Mouse (Mus musculus) hindbrain, postnatal 0 days (tissue): ENCODE results near the gene Fbxw2. TPM values are rescaled to one million over a fixed set of nuclear protein-coding genes. Genes with fewer than 3 reads are reported as not detected.

ENCODE experiments used
- ATAC-seq: fragments of 200-750 bp; cut with Nextera tagmentation; 2 replicates; pipeline ENCODE4 v1.8.0; 2017; ENCODE audit warnings: mild to moderate bottlenecking, moderate TSS enrichment, moderate library complexity
- DNase-seq: peaks from one replicate; pipeline ENCODE4 v3.0.0-alpha.2; 2015; ENCODE audit warnings: low spot score
- H3K27ac ChIP-seq: fragments of 300-500 bp; sonication (generic); 2 replicates; pipeline ENCODE4 v1.5.1; 2014; ENCODE audit warnings: mild to moderate bottlenecking
- H3K27me3 ChIP-seq: fragments of 300-500 bp; sonication (generic); 2 replicates; pipeline ENCODE4 v1.6.1; 2014; ENCODE audit warnings: low read length, mixed read lengths; ENCODE audit not compliant: insufficient read depth
- H3K36me3 ChIP-seq: fragments of 300-500 bp; sonication (generic); 2 replicates; pipeline ENCODE4 v1.6.1; 2014; ENCODE audit warnings: low read length, mixed read lengths; ENCODE audit not compliant: insufficient read depth
- H3K4me1 ChIP-seq: fragments of 300-500 bp; sonication (generic); 2 replicates; pipeline ENCODE4 v1.6.1; 2014; ENCODE audit warnings: antibody characterized with exemption, low read length, mixed read lengths; ENCODE audit not compliant: insufficient read depth
- H3K4me2 ChIP-seq: fragments of 300-500 bp; sonication (generic); 2 replicates; pipeline ENCODE4 v1.6.1; 2014; ENCODE audit warnings: low read depth, mild to moderate bottlenecking, low read length, moderate library complexity, mixed read lengths
- H3K4me3 ChIP-seq: fragments of 300-500 bp; sonication (generic); 2 replicates; pipeline ENCODE4 v1.5.1; 2014; ENCODE audit warnings: low read length
- H3K9ac ChIP-seq: fragments of 300-500 bp; sonication (generic); replicated peaks from 2 replicates; pipeline ENCODE4 v1.6.1; 2014; ENCODE audit warnings: mild to moderate bottlenecking, low read length, moderate library complexity, mixed read lengths
- H3K9me3 ChIP-seq: fragments of 300-500 bp; sonication (generic); 2 replicates; pipeline ENCODE4 v1.6.1; 2016; ENCODE audit warnings: low read length, mixed read lengths
- CTCF ChIP-seq: IDR thresholded peaks from 2 replicates; pipeline ENCODE4 v1.5.1; 2016; ENCODE audit warnings: antibody characterized with exemption, control low read depth, low read depth
- WGBS: fragments of 180-500 bp; shearing (Covaris S2); extraction: QIAGEN DNeasy Blood & Tissue Kit; methylation state at CpG from one replicate; pipeline ENCODE4 v1.1.7; 2014; 5-methylcytosine and 5-hydroxymethylcytosine counted together
- polyA plus RNA-seq: library from polyadenylated mRNA; unstranded; fragments of >200 nt; fragmentation: Nextera tagmentation; extraction: Ambion mirVana; gene quantifications from 2 replicates; pipeline ENCODE4 v1.2.1, GENCODE M21; 2015
- total RNA-seq: library from RNA; depleted of rRNA; stranded (reverse); fragments of >200 nt; gene quantifications from 2 replicates; pipeline ENCODE4 v1.2.3, GENCODE M21; 2014

Gene Fbxw2
- total and polyA plus RNA-seq, 2 experiments from 2014 or later: 94.9 to 118 TPM

DNA sequence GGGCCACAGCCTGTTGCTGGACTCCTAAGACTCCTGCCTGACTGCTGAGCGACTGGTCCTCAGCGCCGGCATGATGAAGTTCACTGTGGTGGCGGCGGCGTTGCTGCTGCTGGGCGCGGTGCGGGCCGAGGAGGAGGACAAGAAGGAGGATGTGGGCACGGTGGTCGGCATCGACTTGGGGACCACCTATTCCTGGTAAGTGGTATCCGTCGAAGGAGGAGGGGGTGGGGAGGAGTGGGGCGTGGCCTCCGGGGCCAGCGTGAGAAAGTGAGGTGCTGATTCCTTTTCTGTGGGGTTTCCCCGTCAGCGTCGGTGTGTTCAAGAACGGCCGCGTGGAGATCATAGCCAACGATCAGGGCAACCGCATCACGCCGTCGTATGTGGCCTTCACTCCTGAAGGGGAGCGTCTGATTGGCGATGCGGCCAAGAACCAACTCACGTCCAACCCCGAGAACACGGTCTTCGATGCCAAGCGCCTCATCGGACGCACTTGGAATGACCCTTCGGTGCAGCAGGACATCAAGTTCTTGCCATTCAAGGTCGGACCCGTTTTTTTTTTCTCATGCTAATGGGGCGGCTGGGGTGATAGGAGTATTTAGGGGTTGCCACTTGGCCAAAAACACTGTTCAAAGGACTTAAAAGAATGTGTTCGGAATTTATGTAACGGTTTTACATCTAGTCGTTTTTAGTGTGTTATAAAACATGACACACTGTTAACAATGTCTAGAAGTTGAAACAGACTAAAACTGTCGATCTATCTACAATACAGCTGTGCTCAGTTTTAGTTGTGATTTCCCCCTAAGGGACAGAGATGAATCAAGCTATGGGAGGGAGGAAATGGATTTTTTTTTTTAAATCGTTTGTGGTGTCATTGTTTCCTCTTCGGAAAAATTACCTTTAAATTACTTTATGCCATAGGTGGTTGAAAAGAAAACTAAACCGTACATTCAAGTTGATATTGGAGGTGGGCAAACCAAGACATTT, 53.6 kb downstream of the Fbxw2 start:
- ATAC-seq (no peak; the same call in 1 of the 2 replicates), DNase-seq (peak; percentile 40)
- Histone ChIP-seq H3K4me3 (peak overlapping the region; percentile 95), H3K36me3 (peaks cover 35% of the 10 kb centered on the region), H3K27me3 (no peaks in the 10 kb centered on the region), H3K9ac (peak overlapping the region; percentile 96), H3K9me3 (no peaks in the 10 kb centered on the region), H3K27ac (peak overlapping the region; percentile 94), H3K4me1 (peaks cover 33% of the 10 kb centered on the region), H3K4me2 (peak overlapping the region; percentile 73)
- TF ChIP-seq CTCF: no peak
- 3% methylated on average over 50 of the region's 50 CpGs for WGBS

GRCm38 (mm10) chr2:34771368-34772226, 54.5 kb downstream of the Fbxw2 start, which contains the start of gene Hspa5:
Hspa5 (plus strand) TSS chr2:34771970.
- H3K27me3 ChIP-seq: no peaks in the 10 kb centered on the region
- WGBS: under 1% methylated on average over 60 of the region's 60 CpGs
- DNase-seq (peak; percentile 100), ATAC-seq (peak; percentile 99)
- peaks cover 28% of the 10 kb centered on the region for H3K4me1 ChIP-seq
- no peaks in the 10 kb centered on the region for H3K9me3 ChIP-seq
- H3K36me3 ChIP-seq: peaks cover 27% of the 10 kb centered on the region
- H3K9ac ChIP-seq: peak within 1 kb of the TSS; percentile 96
- H3K4me2 ChIP-seq: peak within 1 kb of the TSS; percentile 73
- H3K4me3 ChIP-seq: peak within 1 kb of the TSS; percentile 95
- peak within 1 kb of the TSS; percentile 98 for H3K27ac ChIP-seq
- TF ChIP-seq CTCF: no peak

GRCm38 (mm10) chr2:34770951-34771350, 55.2 kb downstream of the Fbxw2 start:
- H3K27ac ChIP-seq: peak overlapping the region; percentile 98
- peaks cover 25% of the 10 kb centered on the region for H3K4me1 ChIP-seq
- peaks cover 23% of the 10 kb centered on the region for H3K36me3 ChIP-seq
- no peak for DNase-seq
- no peak for TF ChIP-seq CTCF
- H3K9ac ChIP-seq: peak overlapping the region; percentile 83
- H3K9me3 ChIP-seq: no peaks in the 10 kb centered on the region
- H3K27me3 ChIP-seq: no peaks in the 10 kb centered on the region
- peak overlapping the region; percentile 61 for H3K4me2 ChIP-seq
- ATAC-seq: no peak
- 5% methylated on average over 6 of the region's 6 CpGs for WGBS
- H3K4me3 ChIP-seq: peak overlapping the region; percentile 95

DNA sequence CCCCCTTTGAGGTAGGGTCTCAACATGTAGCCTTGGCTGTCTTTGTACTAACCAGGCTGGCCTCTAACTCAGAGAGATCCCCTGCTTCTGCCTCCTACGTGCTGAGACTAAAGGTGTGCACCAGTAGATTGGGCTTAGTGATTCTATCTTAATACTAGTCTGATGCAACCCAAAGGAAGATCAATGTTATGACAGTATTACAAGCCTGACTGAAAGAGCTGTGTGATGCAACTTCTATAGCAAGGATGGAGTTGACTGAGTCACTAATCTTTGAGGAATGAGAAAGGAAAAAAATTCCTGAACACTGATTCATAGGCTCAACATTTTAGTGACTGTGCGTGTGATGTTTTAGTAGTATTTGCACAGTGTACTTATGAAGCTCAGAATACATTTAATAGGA, 56.1 kb downstream of the Fbxw2 start:
- peaks cover 19% of the 10 kb centered on the region for H3K4me1 ChIP-seq
- no peak for ATAC-seq
- WGBS: 94% methylated on average over 2 of the region's 2 CpGs
- no peak overlapping the region for H3K4me3 ChIP-seq
- no peaks in the 10 kb centered on the region for H3K9me3 ChIP-seq
- no peak overlapping the region for H3K9ac ChIP-seq
- no peak overlapping the region for H3K4me2 ChIP-seq
- no peak for DNase-seq
- no peaks in the 10 kb centered on the region for H3K27me3 ChIP-seq
- H3K36me3 ChIP-seq: peaks cover 16% of the 10 kb centered on the region; the same call in 1 of the 2 replicates
- H3K27ac ChIP-seq: no peak overlapping the region
- TF ChIP-seq CTCF: no peak

DNA sequence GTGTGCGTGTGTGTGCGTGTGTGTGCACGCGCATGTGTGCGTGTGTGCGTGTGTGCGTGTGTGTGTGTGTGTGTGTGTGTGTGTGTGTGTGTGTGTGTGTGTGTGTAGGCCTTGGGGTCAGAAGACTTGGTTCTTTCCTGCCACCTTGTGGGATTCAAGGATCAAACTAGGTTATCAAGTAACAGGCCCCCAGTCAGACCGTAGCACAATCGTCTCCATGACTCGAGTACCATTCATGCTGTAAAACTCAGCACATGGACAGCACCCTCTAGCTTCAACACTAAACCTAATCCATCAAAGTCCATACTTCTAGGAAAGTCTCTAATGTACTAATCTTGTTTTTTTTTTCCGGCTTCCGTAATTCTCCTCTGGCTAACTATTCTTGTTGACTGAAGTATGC, 61.3 kb downstream of the Fbxw2 start:
- Histone ChIP-seq H3K9ac (no peak overlapping the region), H3K36me3 (no peaks in the 10 kb centered on the region), H3K9me3 (no peaks in the 10 kb centered on the region), H3K4me3 (no peak overlapping the region), H3K4me1 (no peaks in the 10 kb centered on the region), H3K4me2 (no peak overlapping the region), H3K27ac (no peak overlapping the region), H3K27me3 (no peaks in the 10 kb centered on the region)
- 65% methylated on average over 12 of the region's 12 CpGs for WGBS
- ATAC-seq (no peak), DNase-seq (no peak)
- TF ChIP-seq CTCF: no peak

DNA sequence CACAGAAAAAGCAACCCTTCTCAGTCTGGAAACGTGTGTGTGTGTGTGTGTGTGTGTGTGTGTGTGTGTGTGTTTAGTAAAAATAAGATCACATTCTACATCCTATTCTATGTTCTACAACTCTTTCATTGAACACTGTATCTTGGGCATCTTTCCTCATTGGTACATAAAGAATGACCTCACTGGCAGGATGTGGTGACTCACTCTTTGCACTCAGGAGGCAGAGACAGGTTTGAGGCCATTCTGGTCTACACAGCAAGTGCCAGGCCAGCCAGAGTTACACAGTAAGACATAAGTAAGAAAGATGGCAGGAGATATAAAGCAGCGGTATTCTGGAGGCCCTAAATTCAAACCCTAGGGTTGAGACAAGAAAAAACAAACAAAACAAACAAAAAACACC, 63.2 kb downstream of the Fbxw2 start:
- Histone ChIP-seq H3K27ac (no peak overlapping the region), H3K9ac (no peak overlapping the region), H3K4me3 (no peak overlapping the region), H3K4me1 (no peaks in the 10 kb centered on the region), H3K27me3 (no peaks in the 10 kb centered on the region), H3K9me3 (no peaks in the 10 kb centered on the region), H3K36me3 (no peaks in the 10 kb centered on the region), H3K4me2 (no peak overlapping the region)
- ATAC-seq (no peak), DNase-seq (no peak)
- WGBS: 67% methylated on average over 2 of the region's 2 CpGs
- TF ChIP-seq CTCF: no peak
